Mouse (Mus musculus) gastrocnemius, adult 18-20 months (tissue): ENCODE data around the gene Igf2bp2. TPM values are rescaled to one million over a fixed set of nuclear protein-coding genes. Genes with fewer than 3 reads are reported as not detected.

Source experiments
- DNase-seq: peaks from one replicate; pipeline ENCODE4 v3.0.0; 2021; ENCODE audit warnings: low spot score
- total RNA-seq, 2 experiments: library from RNA; stranded (reverse); gene quantifications; 2 replicates each; pipeline ENCODE4 v1.2.3; 2021

Gene Igf2bp2
- total RNA-seq, 2 experiments from 2014 or later, result 1.4 to 1.5 TPM

GRCm38 (mm10) chr16:22043830-22044229 lies 119.3 kb downstream of the Igf2bp2 start:
- no peak for DNase-seq

DNA sequence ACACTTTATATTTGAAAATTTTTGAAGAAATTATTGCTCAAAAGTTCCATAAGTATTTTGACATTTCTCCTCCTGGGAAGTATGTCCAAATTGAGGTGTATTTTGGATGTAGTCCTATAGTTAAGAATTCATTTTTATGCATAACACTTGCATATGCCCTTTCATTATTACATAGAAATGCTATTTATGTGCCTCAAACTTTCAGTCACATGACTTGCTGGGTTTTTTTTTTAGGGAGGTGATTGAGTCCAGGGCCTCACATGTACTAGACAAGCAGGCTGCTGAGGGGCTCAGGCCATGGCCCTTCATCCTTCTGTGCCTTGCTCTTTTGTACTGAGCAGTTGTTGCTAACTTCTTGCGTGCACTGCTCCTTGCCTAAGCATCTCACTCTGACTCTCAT lies 123.1 kb downstream of the Igf2bp2 start:
- DNase-seq, result no peak

DNA sequence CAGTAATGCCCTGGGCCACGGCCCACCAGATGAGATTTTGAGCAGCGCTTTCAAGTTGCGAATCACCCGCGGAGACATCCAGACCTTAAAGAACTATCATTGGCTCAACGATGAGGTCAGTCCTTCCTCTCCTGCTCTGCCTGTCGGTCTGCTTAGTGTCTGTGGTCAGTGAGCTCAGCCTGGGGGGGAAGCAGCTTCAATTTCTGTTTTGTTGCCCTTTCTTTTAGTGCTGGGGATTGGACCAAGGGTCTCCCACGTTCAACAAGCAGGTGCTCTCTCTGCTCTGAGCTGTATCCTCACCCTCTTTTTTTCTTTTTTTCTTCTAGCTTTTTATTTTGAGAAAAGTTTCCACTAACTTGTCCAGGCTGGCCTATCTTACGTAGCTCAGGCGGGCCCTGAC lies 124.5 kb downstream of the Igf2bp2 start:
- no peak for DNase-seq

GRCm38 (mm10) chr16:22027474-22027873 lies 135.6 kb downstream of the Igf2bp2 start:
- DNase-seq, result no peak

DNA sequence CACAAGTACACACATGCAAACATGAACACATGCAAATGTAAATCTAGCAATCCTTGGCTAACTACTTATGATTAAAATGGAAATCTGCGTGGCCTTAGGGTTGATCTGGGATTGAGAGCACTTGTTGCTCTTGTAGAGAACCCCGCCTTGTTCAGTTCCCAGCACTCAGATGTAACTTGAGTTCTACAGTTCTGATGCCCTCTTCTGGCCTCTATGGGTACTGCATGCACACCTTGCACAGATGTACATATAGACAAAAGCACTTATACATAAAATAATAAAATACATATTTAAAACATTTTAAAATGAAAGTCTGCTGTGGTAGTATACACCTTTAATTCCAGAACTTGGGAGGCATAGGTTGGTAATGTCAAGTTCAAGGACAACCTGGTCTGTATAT lies 141.0 kb downstream of the Igf2bp2 start:
- DNase-seq, result no peak

- no peak for DNase-seq
These were observed 147.5 kb downstream of the Igf2bp2 start for GRCm38 (mm10) chr16:22015569-22015968.

DNA sequence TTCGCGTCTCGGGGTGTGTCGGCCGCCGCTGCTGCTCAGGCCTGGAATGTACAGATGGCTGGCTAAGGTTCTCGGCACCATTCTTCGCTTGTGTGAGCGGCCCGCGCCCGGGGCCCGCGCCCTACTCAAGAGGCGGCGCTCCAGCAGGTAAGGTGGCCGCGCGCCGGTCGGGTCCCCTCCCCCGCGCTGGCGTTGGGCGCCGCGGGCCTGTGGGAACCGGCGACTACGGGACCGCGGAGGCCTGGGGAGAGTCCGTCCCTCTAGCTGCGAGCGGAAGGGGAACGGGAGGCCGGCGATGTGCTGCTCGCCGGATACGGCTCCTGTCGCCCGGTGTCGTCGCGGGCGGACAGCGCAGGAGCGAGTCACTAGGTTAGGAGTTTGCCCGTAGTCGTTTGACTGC lies 153.5 kb downstream of the Igf2bp2 start:
- peak; percentile 17 for DNase-seq

GRCm38 (mm10) chr16:22009099-22009584 lies 154.0 kb downstream of the Igf2bp2 start, which contains the start of gene Senp2:
Gene Senp2 (plus strand): TSS chr16:22009484.
- peak; percentile 100 for DNase-seq

Other genes starting within 250 kb of the Igf2bp2 start
- gene Tmem41a, start 215.7 kb downstream of the Igf2bp2 start, total RNA-seq, result 1 to 10 TPM; 3.9 to 4.6 TPM
- gene Liph, start 167.6 kb downstream of the Igf2bp2 start, total RNA-seq, result under 1 TPM in 1 of 2 experiments, not detected in 1; 0.25 TPM
- gene Senp2, start 153.8 kb downstream of the Igf2bp2 start, total RNA-seq, result 10 to 100 TPM; 31.6 to 32.2 TPM
- 10 to 100 TPM; 30.2 to 32.3 TPM for gene Tra2b, start 102.7 kb upstream of the Igf2bp2 start, total RNA-seq